Mouse (Mus musculus): Measurements from ENCODE around the gene Spata20. TPM values are rescaled to one million over a fixed set of nuclear protein-coding genes. Genes with fewer than 3 reads are reported as not detected.

Gene Spata20
- polyA plus RNA-seq (2012; ENCODE audit: insufficient read depth, insufficient read length, low replicate concordance, missing spikeins) = not detected in 2 replicates

DNA sequence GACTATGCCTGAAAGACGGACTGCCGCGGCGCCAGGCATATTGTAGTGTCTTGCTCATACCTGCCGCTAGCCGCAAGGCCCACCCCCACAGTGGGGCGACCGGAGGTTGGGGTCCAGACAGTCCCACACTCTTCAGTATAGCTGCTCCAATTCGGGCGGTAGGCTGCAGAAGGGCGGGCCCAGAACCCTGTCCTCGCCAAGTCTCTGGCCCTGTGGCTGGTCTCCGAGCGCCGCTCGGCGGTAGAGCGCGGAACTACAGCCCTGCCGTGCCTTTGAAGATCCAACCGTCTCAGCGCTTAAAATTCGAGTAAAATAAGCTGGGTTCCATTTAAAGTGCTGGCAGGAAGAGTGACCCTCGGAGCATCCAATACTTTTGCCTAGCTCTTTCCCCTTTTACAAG is at the start of gene Spata20:
TSS of gene Spata20 (minus strand) at position 179 of the 400 bp plus-strand sequence.
- 3% methylated on average over 24 of the region's 24 CpGs for WGBS

GRCm38 (mm10) chr11:94533171-94533570 is 47.2 kb upstream of the Spata20 start:
- no peak overlapping the region for H3K27ac ChIP-seq (ENCODE audit: insufficient read depth, low read depth, low read length)
- no peaks in the 10 kb centered on the region for H3K4me1 ChIP-seq (ENCODE audit: control insufficient read depth, insufficient read depth, low read length)
- WGBS = 78% methylated on average over 8 of the region's 8 CpGs
- no peak for TF ChIP-seq POLR2A (IDR thresholded peaks at IDR 0.05; ENCODE audit: insufficient read depth, low read depth, low read length)
- TF ChIP-seq CTCF (IDR thresholded peaks at IDR 0.05; ENCODE audit: insufficient read depth, low read depth, low read length) = no peak
- no peak overlapping the region for H3K4me3 ChIP-seq (ENCODE audit: insufficient read depth, low read depth, low read length)

More for the DNA sequence above, at the start of gene Spata20:
- Histone ChIP-seq H3K4me3 (ENCODE audit: insufficient read depth, low read depth, low read length) (peak within 1 kb of the TSS; percentile 26), H3K4me1 (ENCODE audit: control insufficient read depth, insufficient read depth, low read length) (peaks cover 9% of the 10 kb centered on the region), H3K27ac (ENCODE audit: insufficient read depth, low read depth, low read length) (no peak within 1 kb of the TSS)
- TF ChIP-seq CTCF (IDR thresholded peaks at IDR 0.05; ENCODE audit: insufficient read depth, low read depth, low read length) (peak; percentile 99), POLR2A (IDR thresholded peaks at IDR 0.05; ENCODE audit: insufficient read depth, low read depth, low read length) (no peak)

- Histone ChIP-seq H3K27ac (ENCODE audit: insufficient read depth, low read depth, low read length) (no peak overlapping the region), H3K4me1 (ENCODE audit: control insufficient read depth, insufficient read depth, low read length) (no peaks in the 10 kb centered on the region), H3K4me3 (ENCODE audit: insufficient read depth, low read depth, low read length) (no peak overlapping the region)
- 32% methylated on average over 3 of the region's 3 CpGs for WGBS
- TF ChIP-seq POLR2A (IDR thresholded peaks at IDR 0.05; ENCODE audit: insufficient read depth, low read depth, low read length) = no peak
- no peak for TF ChIP-seq CTCF (IDR thresholded peaks at IDR 0.05; ENCODE audit: insufficient read depth, low read depth, low read length)
These were observed 42.9 kb upstream of the Spata20 start for GRCm38 (mm10) chr11:94528879-94529278.

- 53% methylated on average over 9 of the region's 9 CpGs for WGBS
- TF ChIP-seq CTCF (IDR thresholded peaks at IDR 0.05; ENCODE audit: insufficient read depth, low read depth, low read length) = no peak
- no peak for TF ChIP-seq POLR2A (IDR thresholded peaks at IDR 0.05; ENCODE audit: insufficient read depth, low read depth, low read length)
- Histone ChIP-seq H3K4me1 (ENCODE audit: control insufficient read depth, insufficient read depth, low read length) (peaks cover 4% of the 10 kb centered on the region), H3K4me3 (ENCODE audit: insufficient read depth, low read depth, low read length) (no peak overlapping the region), H3K27ac (ENCODE audit: insufficient read depth, low read depth, low read length) (no peak overlapping the region)
These were observed 40.3 kb upstream of the Spata20 start for GRCm38 (mm10) chr11:94526171-94526879.

DNA sequence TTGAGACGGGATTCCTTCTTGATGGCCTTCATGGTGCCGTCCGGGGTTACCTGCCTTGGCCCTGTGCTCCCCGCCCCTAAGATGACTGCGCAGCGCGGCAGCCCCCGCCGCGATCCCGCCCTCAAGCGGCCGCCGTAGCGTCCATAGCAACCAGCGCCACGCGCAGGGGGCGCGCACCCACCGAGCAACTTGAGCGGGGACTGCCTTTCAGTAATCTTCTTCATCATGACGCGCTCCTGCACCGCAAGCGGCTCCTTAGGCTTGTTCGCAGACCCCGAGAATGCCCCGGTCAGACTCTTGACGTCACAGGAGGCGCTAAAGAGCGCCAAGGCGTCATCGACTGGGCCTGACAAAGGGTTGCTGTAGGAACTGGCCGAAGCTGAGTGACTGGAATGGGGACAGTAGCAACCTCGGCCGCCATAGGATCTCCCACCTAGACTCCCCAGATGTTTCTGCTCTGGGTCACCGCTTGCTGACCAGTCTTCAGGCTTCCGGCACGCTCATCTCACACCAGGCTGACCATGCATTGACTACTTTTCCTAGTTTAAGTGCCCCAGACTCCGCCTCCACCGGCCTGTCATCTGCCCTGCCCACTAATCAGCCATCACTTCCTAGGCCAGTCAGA is 35.4 kb upstream of the Spata20 start, which contains the start of gene Mycbpap:
TSS of gene Mycbpap (minus strand) at position 524 of the 625 bp plus-strand sequence.
- TF ChIP-seq CTCF (IDR thresholded peaks at IDR 0.05; ENCODE audit: insufficient read depth, low read depth, low read length) = no peak
- TF ChIP-seq POLR2A (IDR thresholded peaks at IDR 0.05; ENCODE audit: insufficient read depth, low read depth, low read length) = no peak
- Histone ChIP-seq H3K4me3 (ENCODE audit: insufficient read depth, low read depth, low read length) (peak within 1 kb of the TSS; percentile 55), H3K4me1 (ENCODE audit: control insufficient read depth, insufficient read depth, low read length) (peaks cover 4% of the 10 kb centered on the region), H3K27ac (ENCODE audit: insufficient read depth, low read depth, low read length) (no peak within 1 kb of the TSS)
- WGBS = 2% methylated on average over 42 of the region's 42 CpGs

DNA sequence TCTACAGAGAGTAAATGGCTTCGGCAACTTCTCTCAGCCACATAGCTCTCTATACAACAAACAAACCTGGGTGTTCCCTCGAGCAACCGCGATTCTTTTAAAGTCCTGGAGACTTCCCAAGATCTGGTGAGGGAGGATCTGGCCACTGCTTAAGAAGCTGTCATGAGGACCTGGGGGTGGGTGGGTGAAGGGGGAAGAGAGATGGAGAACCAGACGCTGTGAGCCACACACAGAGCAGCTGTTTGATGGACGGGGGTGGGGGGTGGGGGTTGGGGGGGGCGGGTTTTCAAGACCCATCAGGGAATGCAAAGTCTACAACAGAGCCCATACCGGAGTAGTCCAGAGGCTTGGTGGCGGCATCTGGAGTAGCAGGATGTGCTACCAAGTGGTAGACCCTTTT is 27.5 kb upstream of the Spata20 start:
- 38% methylated on average over 9 of the region's 9 CpGs for WGBS
- H3K4me1 ChIP-seq (ENCODE audit: control insufficient read depth, insufficient read depth, low read length) = no peaks in the 10 kb centered on the region
- no peak overlapping the region for H3K4me3 ChIP-seq (ENCODE audit: insufficient read depth, low read depth, low read length)
- H3K27ac ChIP-seq (ENCODE audit: insufficient read depth, low read depth, low read length) = no peak overlapping the region
- no peak for TF ChIP-seq POLR2A (IDR thresholded peaks at IDR 0.05; ENCODE audit: insufficient read depth, low read depth, low read length)
- TF ChIP-seq CTCF (IDR thresholded peaks at IDR 0.05; ENCODE audit: insufficient read depth, low read depth, low read length) = no peak

DNA sequence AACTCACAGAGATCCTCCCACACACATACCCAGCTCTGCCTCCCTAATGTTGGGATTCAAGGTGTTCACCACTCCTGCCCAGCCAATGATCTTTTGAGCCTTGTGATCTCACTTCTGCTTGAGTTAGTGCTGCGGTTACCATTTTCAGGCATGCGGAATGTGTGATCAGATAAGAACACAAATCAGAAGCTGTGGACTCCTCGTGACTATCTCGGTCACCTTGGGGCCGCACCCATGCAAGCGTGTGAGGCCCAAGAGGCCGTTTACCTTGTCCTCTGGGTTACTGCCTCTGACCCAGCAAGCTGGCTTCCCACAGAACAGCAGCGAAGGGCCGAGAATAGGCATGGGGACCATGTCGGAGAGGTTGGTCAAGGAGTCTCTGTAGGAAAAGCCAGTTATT is 23.0 kb upstream of the Spata20 start:
- Histone ChIP-seq H3K27ac (ENCODE audit: insufficient read depth, low read depth, low read length) (no peak overlapping the region), H3K4me1 (ENCODE audit: control insufficient read depth, insufficient read depth, low read length) (peaks cover 10% of the 10 kb centered on the region), H3K4me3 (ENCODE audit: insufficient read depth, low read depth, low read length) (no peak overlapping the region)
- WGBS = 95% methylated on average over 10 of the region's 10 CpGs
- no peak for TF ChIP-seq CTCF (IDR thresholded peaks at IDR 0.05; ENCODE audit: insufficient read depth, low read depth, low read length)
- TF ChIP-seq POLR2A (IDR thresholded peaks at IDR 0.05; ENCODE audit: insufficient read depth, low read depth, low read length) = no peak

DNA sequence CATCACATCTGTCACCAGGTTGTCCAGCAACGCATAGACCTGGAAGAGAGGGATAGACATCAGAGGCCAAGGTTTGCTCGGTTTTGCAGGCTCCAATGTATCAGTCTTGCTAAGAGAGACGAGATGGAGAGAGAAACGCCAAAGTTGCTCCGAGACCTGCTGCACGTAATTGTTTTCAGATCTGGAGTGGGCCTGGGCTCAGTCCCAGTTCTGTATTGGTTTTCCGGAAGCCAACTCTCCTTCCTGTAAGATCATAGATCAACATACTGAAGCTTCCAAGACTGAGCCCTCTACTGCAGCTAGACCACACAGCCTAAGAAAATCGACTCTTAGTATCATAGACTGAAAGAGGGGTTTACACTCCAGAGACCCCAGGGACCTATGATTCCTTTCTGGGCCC is 15.5 kb upstream of the Spata20 start:
- peaks cover 35% of the 10 kb centered on the region for H3K4me1 ChIP-seq (ENCODE audit: control insufficient read depth, insufficient read depth, low read length)
- no peak for TF ChIP-seq CTCF (IDR thresholded peaks at IDR 0.05; ENCODE audit: insufficient read depth, low read depth, low read length)
- no peak for TF ChIP-seq POLR2A (IDR thresholded peaks at IDR 0.05; ENCODE audit: insufficient read depth, low read depth, low read length)
- no peak overlapping the region for H3K27ac ChIP-seq (ENCODE audit: insufficient read depth, low read depth, low read length)
- 93% methylated on average over 8 of the region's 8 CpGs for WGBS
- H3K4me3 ChIP-seq (ENCODE audit: insufficient read depth, low read depth, low read length) = no peak overlapping the region

GRCm38 (mm10) chr11:94500362-94500761 is 14.4 kb upstream of the Spata20 start:
- TF ChIP-seq POLR2A (IDR thresholded peaks at IDR 0.05; ENCODE audit: insufficient read depth, low read depth, low read length) = no peak
- TF ChIP-seq CTCF (IDR thresholded peaks at IDR 0.05; ENCODE audit: insufficient read depth, low read depth, low read length) = no peak
- WGBS = 59% methylated on average over 8 of the region's 8 CpGs

More at GRCm38 (mm10) chr11:94500362-94500761, 14.4 kb upstream of the Spata20 start:
- peaks cover 27% of the 10 kb centered on the region for H3K4me1 ChIP-seq (ENCODE audit: control insufficient read depth, insufficient read depth, low read length)
- no peak overlapping the region for H3K27ac ChIP-seq (ENCODE audit: insufficient read depth, low read depth, low read length)
- no peak overlapping the region for H3K4me3 ChIP-seq (ENCODE audit: insufficient read depth, low read depth, low read length)

Measured in olfactory bulb, adult 2 months (tissue).